Mouse (Mus musculus) limb, embryonic 12.5 days (tissue): ENCODE data around the gene Phb. TPM values are rescaled to one million over a fixed set of nuclear protein-coding genes. Genes with fewer than 3 reads are reported as not detected.

Experiments used
- ATAC-seq: fragments of 200-750 bp; cut with Nextera tagmentation; 2 replicates; pipeline ENCODE4 v1.8.0; 2017; ENCODE audit warnings: low read depth, moderate TSS enrichment; ENCODE audit not compliant: insufficient number of reproducible peaks, insufficient read depth, low FRiP score, low TSS enrichment
- H3K27ac ChIP-seq: fragments of 300-500 bp; sonication (generic); 2 replicates; pipeline ENCODE4 v1.5.1; 2016; ENCODE audit warnings: mild to moderate bottlenecking, moderate library complexity
- H3K27me3 ChIP-seq: fragments of 300-500 bp; sonication (generic); 2 replicates; pipeline ENCODE4 v1.6.1; 2016; ENCODE audit warnings: mild to moderate bottlenecking, moderate library complexity
- H3K36me3 ChIP-seq: fragments of 300-500 bp; sonication (generic); 2 replicates; pipeline ENCODE4 v1.6.1; 2016; ENCODE audit warnings: mild to moderate bottlenecking, moderate library complexity
- H3K4me1 ChIP-seq: fragments of 300-500 bp; sonication (generic); replicated peaks from 2 replicates; pipeline ENCODE4 v1.6.1; 2016
- H3K4me2 ChIP-seq: fragments of 300-500 bp; sonication (generic); 2 replicates; pipeline ENCODE4 v1.6.1; 2016; ENCODE audit warnings: mild to moderate bottlenecking, moderate library complexity
- H3K4me3 ChIP-seq: fragments of 300-500 bp; sonication (generic); replicated peaks from 2 replicates; pipeline ENCODE4 v1.5.1; 2016; ENCODE audit warnings: mild to moderate bottlenecking
- H3K9ac ChIP-seq: fragments of 300-500 bp; sonication (generic); replicated peaks from 2 replicates; pipeline ENCODE4 v1.6.1; 2016; ENCODE audit warnings: mild to moderate bottlenecking, moderate library complexity
- H3K9me3 ChIP-seq: fragments of 300-500 bp; sonication (generic); 2 replicates; pipeline ENCODE4 v1.6.1; 2016; ENCODE audit warnings: mild to moderate bottlenecking, moderate library complexity
- WGBS: fragments of 180-500 bp; shearing (Covaris S2); methylation state at CpG from one replicate; pipeline ENCODE4 v1.1.7; 2016; 5-methylcytosine and 5-hydroxymethylcytosine counted together
- polyA plus RNA-seq: library from polyadenylated mRNA; unstranded; fragments of >200 nt; fragmentation: Nextera tagmentation; extraction: Ambion mirVana; gene quantifications from 2 replicates; pipeline ENCODE4 v1.2.1, GENCODE M21; 2016

Gene Phb
- polyA plus RNA-seq, 1 experiment from 2014 or later = 231 TPM

- 44% methylated on average over 11 of the region's 11 CpGs for WGBS
- Histone ChIP-seq H3K9me3 (no peaks in the 10 kb centered on the region), H3K4me3 (no peak overlapping the region), H3K27ac (no peak overlapping the region), H3K4me2 (no peak overlapping the region), H3K4me1 (peaks cover 31% of the 10 kb centered on the region), H3K27me3 (no peaks in the 10 kb centered on the region), H3K9ac (no peak overlapping the region), H3K36me3 (no peaks in the 10 kb centered on the region)
- ATAC-seq = no peak
These were observed 20.4 kb downstream of the Phb start for GRCm38 (mm10) chr11:95687084-95687656.

DNA sequence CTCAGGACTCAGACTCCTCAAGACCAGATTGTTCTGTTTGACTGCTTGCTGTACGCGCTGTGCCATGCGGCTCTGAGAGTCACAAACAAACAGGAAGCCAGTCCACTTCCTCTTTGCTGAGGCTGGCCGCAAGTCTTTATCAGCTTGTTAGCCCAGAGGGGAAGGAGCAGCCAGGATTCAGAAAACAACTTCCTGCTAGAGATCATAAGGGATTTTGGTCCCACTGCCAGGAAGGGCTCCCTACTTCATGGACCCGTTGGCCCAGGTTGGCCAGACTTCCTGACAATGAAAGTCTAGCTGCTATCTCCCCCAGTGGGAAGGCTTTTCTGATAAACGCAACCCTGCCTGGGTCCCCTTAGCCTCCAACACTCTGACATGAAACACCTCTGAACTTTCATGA lies 21.8 kb downstream of the Phb start:
- no peaks in the 10 kb centered on the region for H3K27me3 ChIP-seq

DNA sequence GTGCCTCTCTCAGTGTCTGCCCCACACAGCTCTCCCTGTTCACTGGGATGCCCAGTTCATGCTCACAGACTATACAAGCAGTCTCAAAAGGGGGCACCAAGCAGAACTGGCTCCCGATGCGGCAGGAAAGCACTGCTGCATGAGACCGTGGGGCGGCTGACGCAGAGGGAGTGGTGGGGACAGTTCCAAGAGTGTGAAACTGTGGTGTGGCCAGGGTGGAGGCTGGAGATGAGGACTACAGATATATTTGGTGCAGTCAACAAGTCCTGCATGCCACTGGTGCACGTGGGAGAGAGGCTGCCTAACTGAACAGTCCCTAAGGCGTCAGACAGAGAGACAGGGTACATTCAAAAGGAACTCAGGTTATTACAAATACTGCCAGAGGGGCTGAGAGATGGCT lies 22.2 kb downstream of the Phb start:
- Histone ChIP-seq H3K9me3 (no peaks in the 10 kb centered on the region), H3K36me3 (no peaks in the 10 kb centered on the region), H3K27ac (no peak overlapping the region), H3K27me3 (no peaks in the 10 kb centered on the region), H3K4me1 (peaks cover 20% of the 10 kb centered on the region), H3K9ac (no peak overlapping the region), H3K4me2 (no peak overlapping the region), H3K4me3 (no peak overlapping the region)
- ATAC-seq = no peak
- 70% methylated on average over 7 of the region's 7 CpGs for WGBS

More for the DNA sequence above, 21.8 kb downstream of the Phb start:
- Histone ChIP-seq H3K9ac (no peak overlapping the region), H3K27ac (no peak overlapping the region), H3K9me3 (no peaks in the 10 kb centered on the region), H3K4me3 (no peak overlapping the region), H3K4me1 (peaks cover 20% of the 10 kb centered on the region), H3K4me2 (no peak overlapping the region), H3K36me3 (no peaks in the 10 kb centered on the region)
- no peak for ATAC-seq
- 54% methylated on average over 6 of the region's 6 CpGs for WGBS

DNA sequence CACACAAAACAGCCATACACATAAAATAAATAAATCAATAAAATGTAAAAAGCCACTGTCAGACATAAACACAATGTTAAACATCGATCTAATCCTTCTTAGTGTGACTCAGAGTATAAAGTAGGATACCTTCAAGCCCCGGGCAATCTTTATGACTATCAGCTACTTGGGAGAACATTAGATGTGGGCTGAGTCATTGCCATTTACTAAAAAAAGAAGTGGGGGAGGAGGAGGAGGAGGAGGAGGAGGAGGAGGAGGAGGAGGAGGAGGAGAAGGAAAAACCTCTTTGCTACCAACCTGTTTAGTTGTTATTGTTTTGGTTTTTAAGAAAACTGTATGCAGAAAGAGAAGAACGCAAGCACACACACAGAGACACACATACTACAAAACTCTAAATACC lies 22.8 kb downstream of the Phb start:
- Histone ChIP-seq H3K4me1 (peaks cover 20% of the 10 kb centered on the region), H3K9me3 (no peaks in the 10 kb centered on the region)
- 84% methylated on average over 3 of the region's 3 CpGs for WGBS

DNA sequence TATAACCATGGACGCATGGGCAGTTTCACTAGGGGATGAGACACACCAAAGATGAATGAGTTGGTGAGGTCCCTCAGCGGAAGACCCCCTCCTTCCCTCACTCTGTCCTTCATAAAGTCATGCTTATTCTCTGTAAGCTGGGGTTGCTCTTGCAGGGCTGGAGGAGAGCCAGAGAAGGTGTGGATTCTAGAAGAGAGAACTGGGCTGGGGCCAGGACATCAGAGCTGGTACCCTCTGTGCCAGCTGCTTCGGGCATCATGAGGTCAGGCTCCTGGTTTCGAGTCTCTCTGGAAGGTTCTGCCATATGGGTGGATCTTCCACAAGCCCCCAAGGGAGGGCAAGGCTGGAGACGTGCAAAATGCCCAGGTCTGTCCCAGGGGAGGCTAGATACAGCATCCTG lies 31.8 kb downstream of the Phb start:
- Histone ChIP-seq H3K36me3 (no peaks in the 10 kb centered on the region), H3K27me3 (no peaks in the 10 kb centered on the region), H3K9me3 (no peaks in the 10 kb centered on the region), H3K4me1 (peaks cover 3% of the 10 kb centered on the region; the same call in 1 of the 2 replicates), H3K4me2 (no peak overlapping the region), H3K27ac (no peak overlapping the region), H3K9ac (no peak overlapping the region), H3K4me3 (no peak overlapping the region)
- ATAC-seq = no peak
- 79% methylated on average over 5 of the region's 5 CpGs for WGBS

More for the DNA sequence above, 22.8 kb downstream of the Phb start:
- Histone ChIP-seq H3K4me3 (no peak overlapping the region), H3K4me2 (no peak overlapping the region), H3K27ac (no peak overlapping the region), H3K27me3 (no peaks in the 10 kb centered on the region), H3K9ac (no peak overlapping the region), H3K36me3 (no peaks in the 10 kb centered on the region)
- ATAC-seq = no peak

GRCm38 (mm10) chr11:95700778-95701739 lies 34.3 kb downstream of the Phb start:
- 91% methylated on average over 13 of the region's 13 CpGs for WGBS

GRCm38 (mm10) chr11:95704032-95704969 lies 37.5 kb downstream of the Phb start:
- no peak overlapping the region for H3K4me2 ChIP-seq
- no peak overlapping the region for H3K4me3 ChIP-seq
- H3K36me3 ChIP-seq = no peaks in the 10 kb centered on the region
- no peaks in the 10 kb centered on the region for H3K27me3 ChIP-seq
- ATAC-seq = no peak
- WGBS = 87% methylated on average over 12 of the region's 12 CpGs
- H3K9ac ChIP-seq = no peak overlapping the region
- H3K4me1 ChIP-seq = peaks cover 10% of the 10 kb centered on the region
- no peaks in the 10 kb centered on the region for H3K9me3 ChIP-seq
- no peak overlapping the region for H3K27ac ChIP-seq

More at GRCm38 (mm10) chr11:95700778-95701739, 34.3 kb downstream of the Phb start:
- Histone ChIP-seq H3K4me1 (peaks cover 3% of the 10 kb centered on the region; the same call in 1 of the 2 replicates), H3K4me3 (no peak overlapping the region), H3K27ac (no peak overlapping the region), H3K27me3 (no peaks in the 10 kb centered on the region), H3K9me3 (no peaks in the 10 kb centered on the region), H3K9ac (no peak overlapping the region), H3K4me2 (no peak overlapping the region), H3K36me3 (no peaks in the 10 kb centered on the region)
- ATAC-seq = no peak

- H3K9me3 ChIP-seq = no peaks in the 10 kb centered on the region
- H3K36me3 ChIP-seq = no peaks in the 10 kb centered on the region
- H3K27ac ChIP-seq = no peak overlapping the region
- H3K4me2 ChIP-seq = no peak overlapping the region
- no peak overlapping the region for H3K4me3 ChIP-seq
- no peaks in the 10 kb centered on the region for H3K27me3 ChIP-seq
- peaks cover 10% of the 10 kb centered on the region for H3K4me1 ChIP-seq
- WGBS = 84% methylated on average over 4 of the region's 4 CpGs
- H3K9ac ChIP-seq = no peak overlapping the region
- no peak for ATAC-seq
These were observed 38.2 kb downstream of the Phb start for GRCm38 (mm10) chr11:95704970-95705330.

GRCm38 (mm10) chr11:95709534-95710040 lies 42.8 kb downstream of the Phb start:
- no peaks in the 10 kb centered on the region for H3K27me3 ChIP-seq
- no peak overlapping the region for H3K27ac ChIP-seq
- WGBS = 87% methylated on average over 6 of the region's 6 CpGs
- H3K4me3 ChIP-seq = no peak overlapping the region
- H3K4me2 ChIP-seq = no peak overlapping the region
- H3K4me1 ChIP-seq = peaks cover 20% of the 10 kb centered on the region
- no peaks in the 10 kb centered on the region for H3K36me3 ChIP-seq
- ATAC-seq = no peak
- H3K9me3 ChIP-seq = no peaks in the 10 kb centered on the region
- H3K9ac ChIP-seq = no peak overlapping the region

- Histone ChIP-seq H3K36me3 (no peaks in the 10 kb centered on the region), H3K9me3 (no peaks in the 10 kb centered on the region), H3K9ac (no peak overlapping the region), H3K4me1 (peaks cover 29% of the 10 kb centered on the region), H3K27me3 (no peaks in the 10 kb centered on the region), H3K4me3 (no peak overlapping the region), H3K4me2 (no peak overlapping the region), H3K27ac (no peak overlapping the region)
- ATAC-seq = no peak
- WGBS = 85% methylated on average over 7 of the region's 7 CpGs
These were observed 43.7 kb downstream of the Phb start for GRCm38 (mm10) chr11:95710478-95710877.
